8 mouse cellular contexts compared by ENCODE assay signal in genomic region chr5:137553411-137553837, GRCm38 (mm10). TPM values are rescaled to one million over a fixed set of nuclear protein-coding genes. Genes with fewer than 3 reads are reported as not detected.
A peak's percentile ranks its signal among the peaks of the same experiment; 100 is the strongest.
DNase-seq lines count a peak whose midpoint lies in the region; ATAC-seq and TF ChIP-seq lines count a peak whose summit lies in the region.

Gene Actl6b (plus strand): TSS chr5:137553517.

- ATAC-seq in embryonic facial prominence, embryonic 14.5 days (ENCODE audit: low read depth) = peak; percentile 93
- ATAC-seq in heart, embryonic 15.5 days (replicated peaks; ENCODE audit: insufficient number of reproducible peaks, insufficient read depth, low FRiP score, low read depth) = peak; percentile 35
- peak; percentile 65; the same call in 1 of the 2 replicates for ATAC-seq in liver, embryonic 14.5 days (ENCODE audit: insufficient read depth)

- in situ Hi-C loops in CH12.LX (cut with MboI; ENCODE audit: low pct_ligation_motif_present, low pct_unique_long_range_greater_than_20kb, low sequenced_read_pairs) = no loop called here

- DNase-seq in CH12.LX (ENCODE audit: extremely low read depth) = no peak
- peak; percentile 88 for DNase-seq in embryonic facial prominence, embryonic 14.5 days (ENCODE audit: low spot score)
- peak; percentile 76 to 89 for DNase-seq in kidney, postnatal 25 days
- DNase-seq in liver, embryonic 14.5 days (ENCODE audit: low read depth in 3 of 3, low spot score in 3 of 3) = peak in 1 of 3 experiments; percentile 22
- peak; percentile 83 for DNase-seq in neural tube, embryonic 10.5 days (ENCODE audit: extremely low spot score, low spot score)
- peak; percentile 80 for DNase-seq in testis, postnatal 14 days (ENCODE audit: low spot score)

- H3K9me3 ChIP-seq in CH12.LX (replicated peaks; ENCODE audit: low read length) = peaks cover 13% of the 10 kb centered on the region
- no peaks in the 10 kb centered on the region for H3K9me3 ChIP-seq in embryonic facial prominence, embryonic 14.5 days (ENCODE audit: control insufficient read depth, low read length)
- no peaks in the 10 kb centered on the region for H3K9me3 ChIP-seq in heart, embryonic 15.5 days (replicated peaks)
- H3K9me3 ChIP-seq in liver, embryonic 14.5 days (ENCODE audit: control insufficient read depth, low read length) = no peaks in the 10 kb centered on the region

- TF ChIP-seq CTCF in CH12.LX (conservative IDR thresholded peaks at IDR 0.05 in 1 of 2, IDR thresholded peaks at IDR 0.05 in 1 of 2; ENCODE audit: low read depth in 2 of 2, low read length in 2 of 2) = no peak
- no peak for TF ChIP-seq CTCF in bone marrow, adult 2 months (IDR thresholded peaks at IDR 0.05; ENCODE audit: control insufficient read depth, insufficient read depth, low read length)
- TF ChIP-seq CTCF in liver, embryonic 14.5 days (IDR thresholded peaks at IDR 0.05; ENCODE audit: low read depth) = no peak

- H3K9ac ChIP-seq in CH12.LX (ENCODE audit: insufficient read depth, low read depth) = no peak within 1 kb of the TSS
- H3K9ac ChIP-seq in embryonic facial prominence, embryonic 14.5 days (ENCODE audit: low read depth, low read length) = no peak within 1 kb of the TSS; the same call in 1 of the 2 replicates
- no peak within 1 kb of the TSS for H3K9ac ChIP-seq in heart, embryonic 15.5 days
- no peak within 1 kb of the TSS for H3K9ac ChIP-seq in liver, embryonic 14.5 days (replicated peaks)

- H3K79me2 ChIP-seq in CH12.LX (replicated peaks; ENCODE audit: control insufficient read depth, extremely low read depth, insufficient read depth, poor library complexity, severe bottlenecking) = no peaks in the 10 kb centered on the region

- H3K4me3 ChIP-seq in CH12.LX (replicated peaks in 1 of 3; ENCODE audit: low read depth in 2 of 3, low read length in 2 of 3, poor library complexity in 1 of 3) = no peak within 1 kb of the TSS
- no peak within 1 kb of the TSS for H3K4me3 ChIP-seq in bone marrow, adult 2 months (replicated peaks; ENCODE audit: control insufficient read depth, low read depth, low read length)
- peak within 1 kb of the TSS; percentile 20 for H3K4me3 ChIP-seq in embryonic facial prominence, embryonic 14.5 days (ENCODE audit: low read depth, low read length)
- H3K4me3 ChIP-seq in heart, embryonic 15.5 days = peak within 1 kb of the TSS; percentile 26
- H3K4me3 ChIP-seq in liver, embryonic 14.5 days (ENCODE audit: insufficient read depth in 1 of 2, low read depth in 2 of 2, low read length in 2 of 2) = no peak within 1 kb of the TSS

- H3K27ac ChIP-seq in CH12.LX (ENCODE audit: insufficient read depth, low read depth) = no peak within 1 kb of the TSS
- peak within 1 kb of the TSS; percentile 13; the same call in 1 of the 2 replicates for H3K27ac ChIP-seq in bone marrow, adult 2 months (ENCODE audit: control insufficient read depth, insufficient read depth, low read depth, low read length, poor library complexity)
- H3K27ac ChIP-seq in embryonic facial prominence, embryonic 14.5 days (replicated peaks; ENCODE audit: low read depth, low read length) = no peak within 1 kb of the TSS
- H3K27ac ChIP-seq in heart, embryonic 15.5 days = no peak within 1 kb of the TSS
- no peak within 1 kb of the TSS for H3K27ac ChIP-seq in liver, embryonic 14.5 days

- WGBS in bone marrow, adult 2 months = 2% methylated on average over 37 of the region's 37 CpGs
- 2% methylated on average over 29 of the region's 37 CpGs for WGBS in embryonic facial prominence, embryonic 14.5 days
- 3% methylated on average over 37 of the region's 37 CpGs for WGBS in heart, embryonic 15.5 days
- under 1% methylated on average over 37 of the region's 37 CpGs for WGBS in liver, embryonic 14.5 days (ENCODE audit: insufficient replicate concordance)

- no peak for TF ChIP-seq RAD21 in CH12.LX (IDR thresholded peaks at IDR 0.05; ENCODE audit: low read depth, low read length)

- H3K36me3 ChIP-seq in CH12.LX (replicated peaks in 1 of 2; ENCODE audit: control insufficient read depth in 1 of 2, insufficient read depth in 1 of 2, low read length in 1 of 2) = no peaks in the 10 kb centered on the region
- H3K36me3 ChIP-seq in embryonic facial prominence, embryonic 14.5 days (ENCODE audit: control insufficient read depth, insufficient read depth, low read length) = no peaks in the 10 kb centered on the region
- no peaks in the 10 kb centered on the region for H3K36me3 ChIP-seq in heart, embryonic 15.5 days
- H3K36me3 ChIP-seq in liver, embryonic 14.5 days (replicated peaks; ENCODE audit: control insufficient read depth, insufficient read depth, low read depth) = no peaks in the 10 kb centered on the region

- peaks cover 0 to 2% of the 10 kb centered on the region in 2 experiments; a peak in 1 of 4 replicates for H3K4me1 ChIP-seq in CH12.LX (ENCODE audit: control insufficient read depth in 1 of 2, insufficient read depth in 2 of 2)
- no peaks in the 10 kb centered on the region; the same call in none of the 2 replicates for H3K4me1 ChIP-seq in bone marrow, adult 2 months (ENCODE audit: control insufficient read depth, insufficient read depth, low read length)
- no peaks in the 10 kb centered on the region for H3K4me1 ChIP-seq in embryonic facial prominence, embryonic 14.5 days (ENCODE audit: control insufficient read depth, insufficient read depth, low read length)
- peaks cover 6% of the 10 kb centered on the region; the same call in 1 of the 2 replicates for H3K4me1 ChIP-seq in heart, embryonic 15.5 days (replicated peaks)
- H3K4me1 ChIP-seq in liver, embryonic 14.5 days (replicated peaks; ENCODE audit: control insufficient read depth in 2 of 2, insufficient read depth in 2 of 2, low read length in 1 of 2) = no peaks in the 10 kb centered on the region; a peak in 1 of 4 replicates

- H3K4me2 ChIP-seq in CH12.LX (ENCODE audit: insufficient read depth, low read depth, poor library complexity, severe bottlenecking) = peak within 1 kb of the TSS; percentile 9; the same call in 1 of the 2 replicates
- peak within 1 kb of the TSS; percentile 48 for H3K4me2 ChIP-seq in embryonic facial prominence, embryonic 14.5 days (ENCODE audit: low read depth, low read length)
- peak within 1 kb of the TSS; percentile 44 for H3K4me2 ChIP-seq in heart, embryonic 15.5 days
- H3K4me2 ChIP-seq in liver, embryonic 14.5 days (ENCODE audit: low read depth) = peak within 1 kb of the TSS; percentile 23

- no peak for TF ChIP-seq EP300 in CH12.LX (IDR thresholded peaks at IDR 0.05; ENCODE audit: low read length)
- TF ChIP-seq EP300 in liver, embryonic 14.5 days (IDR thresholded peaks at IDR 0.05; ENCODE audit: low read depth) = no peak

- TF ChIP-seq POLR2A in CH12.LX (IDR thresholded peaks at IDR 0.05; ENCODE audit: low read depth, low read length) = no peak
- TF ChIP-seq POLR2A in bone marrow, adult 2 months (IDR thresholded peaks at IDR 0.05; ENCODE audit: borderline replicate concordance, control insufficient read depth, low read depth, low read length) = no peak

- dilution Hi-C loops in CH12.LX (cut with MboI; ENCODE audit: extremely low pct_ligation_motif_present, extremely low pct_unique_long_range_greater_than_20kb, low sequenced_read_pairs) = no loop called here

- peaks cover 73% of the 10 kb centered on the region for H3K27me3 ChIP-seq in CH12.LX (replicated peaks)
- H3K27me3 ChIP-seq in embryonic facial prominence, embryonic 14.5 days (replicated peaks; ENCODE audit: control insufficient read depth, insufficient read depth, low read length) = peaks cover 9% of the 10 kb centered on the region
- H3K27me3 ChIP-seq in heart, embryonic 15.5 days = peaks cover 38% of the 10 kb centered on the region
- peaks cover 17% of the 10 kb centered on the region for H3K27me3 ChIP-seq in liver, embryonic 14.5 days (ENCODE audit: control insufficient read depth, insufficient read depth, low read length)

TF ChIP-seq in CH12.LX, 34 proteins besides CTCF, POLR2A, EP300 and RAD21:
- TF ChIP-seq SIN3A (IDR thresholded peaks at IDR 0.05; ENCODE audit: low read length) (no peak), IRF4 (IDR thresholded peaks at IDR 0.05; ENCODE audit: low read depth, low read length) (peak; percentile 18; the same call in 1 of the 2 replicates)

RNA-seq across cellular contexts. Expression of gene Actl6b, which starts in this region (rescaled TPM):
- total RNA-seq in CH12.LX (2012; rRNA removed) (not detected in 2 replicates), CH12.LX (2014; rRNA removed) (not detected in 2 replicates)
- not detected in 2 replicates for polyA plus RNA-seq in CH12.LX (2012; ENCODE audit: insufficient read length, low read depth)
- not detected in 2 replicates for polyA plus RNA-seq in bone marrow, adult 2 months (2011; ENCODE audit: insufficient read depth, insufficient read length, low replicate concordance, missing spikeins)
- 4.4 and 5.2 TPM in 2 replicates for polyA plus RNA-seq in embryonic facial prominence, embryonic 14.5 days (2014; fragmentation: Nextera tagmentation; extraction: Ambion mirVana)
- polyA plus RNA-seq in heart, embryonic 15.5 days (2015; fragmentation: Nextera tagmentation; extraction: Ambion mirVana) = 0.13 and 2.1 TPM in 2 replicates
- 0.15 TPM in 1 of 2 replicates, not detected in the other for polyA plus RNA-seq in liver, embryonic 14.5 days (2012; rRNA removed)
- polyA plus RNA-seq in liver, embryonic 14.5 days (2014; fragmentation: Nextera tagmentation; extraction: Ambion mirVana) = not detected in 2 replicates

Comparison
In these comparisons a context has a peak if more than half of its experiments do, and no peak if none do; other contexts are left out.
1. Peak in ATAC-seq and H3K4me2 ChIP-seq in liver, embryonic 14.5 days; RNA of the gene not detected or under 1 TPM.
2. H3K4me3 ChIP-seq: peak in embryonic facial prominence, embryonic 14.5 days (single experiment) and heart, embryonic 15.5 days (single experiment); none in CH12.LX (0 of 3), bone marrow, adult 2 months (single experiment) and liver, embryonic 14.5 days (0 of 2).
3. ATAC-seq: peak in every context shown above with its lines; median percentile 93 in embryonic facial prominence, embryonic 14.5 days; 65 in liver, embryonic 14.5 days; 35 in heart, embryonic 15.5 days.
4. Peak in every context shown above with its lines, with median percentiles within 50 percentile points of each other: H3K4me2 ChIP-seq.